Mouse (Mus musculus): ENCODE results near the gene Upb1. TPM values are rescaled to one million over a fixed set of nuclear protein-coding genes. Genes with fewer than 3 reads are reported as not detected.

The Upb1 gene
- polyA plus RNA-seq, 1 experiment from 2014 or later = 0.93 TPM

DNA sequence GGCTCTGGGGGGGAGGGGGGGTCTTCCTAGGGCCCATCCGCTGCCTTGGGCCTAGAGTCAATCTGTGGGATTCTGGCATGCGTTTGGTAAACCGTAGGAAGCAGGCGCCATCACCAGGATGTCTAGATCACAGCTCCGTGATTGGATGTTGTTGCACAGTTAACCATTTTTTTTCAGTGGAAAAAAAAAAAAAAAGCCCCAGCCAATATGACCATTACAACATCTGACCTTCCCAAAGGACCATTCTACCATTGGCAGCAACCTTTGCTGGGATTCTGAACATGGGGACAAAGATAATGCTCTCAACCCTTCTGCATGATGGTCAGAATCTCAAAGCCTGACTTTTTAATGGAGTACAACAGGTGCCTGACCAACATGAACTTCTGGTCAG, 29.2 kb downstream of the Upb1 start:
- Histone ChIP-seq H3K36me3 (ENCODE audit: control insufficient read depth, insufficient read depth, low read length) (no peaks in the 10 kb centered on the region), H3K4me1 (ENCODE audit: control insufficient read depth, insufficient read depth, low read length) (no peaks in the 10 kb centered on the region), H3K9me3 (ENCODE audit: control insufficient read depth, low read length) (no peaks in the 10 kb centered on the region), H3K27ac (ENCODE audit: low read depth, low read length) (no peak overlapping the region), H3K27me3 (ENCODE audit: control insufficient read depth, insufficient read depth, low read length) (no peaks in the 10 kb centered on the region), H3K9ac (ENCODE audit: low read depth, low read length) (no peak overlapping the region), H3K4me2 (replicated peaks; ENCODE audit: low read depth, low read length) (no peak overlapping the region), H3K4me3 (ENCODE audit: low read length) (no peak overlapping the region)
- WGBS = 93% methylated on average over 5 of the region's 5 CpGs
- no peak for ATAC-seq (ENCODE audit: low FRiP score, low TSS enrichment)

DNA sequence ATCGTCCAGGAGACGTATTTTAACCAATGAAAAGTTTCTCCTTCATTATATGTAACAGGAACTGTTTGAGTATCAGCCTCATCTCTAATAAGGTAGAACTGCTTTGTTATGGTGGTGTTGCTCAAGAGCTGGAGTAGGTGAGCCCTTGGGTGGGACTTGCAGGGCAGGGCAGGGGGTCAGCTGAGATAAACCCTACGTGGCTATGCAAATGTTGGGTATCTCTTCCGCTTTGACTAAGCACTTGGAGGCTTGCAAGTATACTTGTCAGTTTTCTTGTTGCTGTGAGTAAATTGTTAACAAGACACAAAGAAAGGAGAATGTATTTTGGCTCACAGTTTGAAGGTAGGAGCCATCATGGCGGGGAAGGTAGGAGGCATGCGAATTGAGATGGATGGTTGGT, 29.7 kb downstream of the Upb1 start:
- no peak overlapping the region for H3K27ac ChIP-seq (ENCODE audit: low read depth, low read length)
- no peak overlapping the region for H3K4me3 ChIP-seq (ENCODE audit: low read length)
- no peak overlapping the region for H3K9ac ChIP-seq (ENCODE audit: low read depth, low read length)
- H3K9me3 ChIP-seq (ENCODE audit: control insufficient read depth, low read length) = no peaks in the 10 kb centered on the region
- ATAC-seq (ENCODE audit: low FRiP score, low TSS enrichment) = no peak
- no peaks in the 10 kb centered on the region for H3K36me3 ChIP-seq (ENCODE audit: control insufficient read depth, insufficient read depth, low read length)
- 91% methylated on average over 6 of the region's 6 CpGs for WGBS
- no peaks in the 10 kb centered on the region for H3K27me3 ChIP-seq (ENCODE audit: control insufficient read depth, insufficient read depth, low read length)
- H3K4me2 ChIP-seq (replicated peaks; ENCODE audit: low read depth, low read length) = no peak overlapping the region
- no peaks in the 10 kb centered on the region for H3K4me1 ChIP-seq (ENCODE audit: control insufficient read depth, insufficient read depth, low read length)

DNA sequence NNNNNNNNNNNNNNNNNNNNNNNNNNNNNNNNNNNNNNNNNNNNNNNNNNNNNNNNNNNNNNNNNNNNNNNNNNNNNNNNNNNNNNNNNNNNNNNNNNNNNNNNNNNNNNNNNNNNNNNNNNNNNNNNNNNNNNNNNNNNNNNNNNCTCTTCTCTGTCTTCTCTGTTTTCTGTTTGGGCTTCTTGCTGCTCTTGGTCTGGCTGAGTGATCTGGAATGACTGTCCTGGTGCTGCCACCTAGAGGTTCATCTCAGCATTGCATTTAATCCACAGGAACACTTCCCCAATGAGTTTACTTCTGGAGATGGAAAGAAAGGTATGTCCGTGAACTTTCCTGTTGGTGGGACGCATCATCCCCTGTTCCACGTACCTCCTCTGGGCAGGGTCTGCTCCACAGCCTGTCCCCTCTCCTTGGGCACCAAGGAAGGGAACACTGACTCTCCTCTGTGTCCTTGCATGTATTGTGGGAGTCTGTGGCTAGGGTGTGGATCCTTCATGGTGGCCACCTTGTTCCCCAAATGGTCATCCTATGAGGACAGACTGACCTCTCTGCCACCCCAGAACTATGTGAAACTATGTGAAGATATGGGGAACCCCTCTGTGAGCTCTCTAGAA, 35.8 kb downstream of the Upb1 start:
- 12% methylated on average over 3 of the region's 3 CpGs for WGBS
- H3K36me3 ChIP-seq (ENCODE audit: control insufficient read depth, insufficient read depth, low read length) = no peaks in the 10 kb centered on the region
- H3K27me3 ChIP-seq (ENCODE audit: control insufficient read depth, insufficient read depth, low read length) = no peaks in the 10 kb centered on the region
- no peak overlapping the region for H3K27ac ChIP-seq (ENCODE audit: low read depth, low read length)
- H3K4me1 ChIP-seq (ENCODE audit: control insufficient read depth, insufficient read depth, low read length) = no peaks in the 10 kb centered on the region
- H3K4me3 ChIP-seq (ENCODE audit: low read length) = no peak overlapping the region
- ATAC-seq (ENCODE audit: low FRiP score, low TSS enrichment) = peak; percentile 70
- H3K9me3 ChIP-seq (ENCODE audit: control insufficient read depth, low read length) = no peaks in the 10 kb centered on the region
- H3K9ac ChIP-seq (ENCODE audit: low read depth, low read length) = no peak overlapping the region
- H3K4me2 ChIP-seq (replicated peaks; ENCODE audit: low read depth, low read length) = no peak overlapping the region

DNA sequence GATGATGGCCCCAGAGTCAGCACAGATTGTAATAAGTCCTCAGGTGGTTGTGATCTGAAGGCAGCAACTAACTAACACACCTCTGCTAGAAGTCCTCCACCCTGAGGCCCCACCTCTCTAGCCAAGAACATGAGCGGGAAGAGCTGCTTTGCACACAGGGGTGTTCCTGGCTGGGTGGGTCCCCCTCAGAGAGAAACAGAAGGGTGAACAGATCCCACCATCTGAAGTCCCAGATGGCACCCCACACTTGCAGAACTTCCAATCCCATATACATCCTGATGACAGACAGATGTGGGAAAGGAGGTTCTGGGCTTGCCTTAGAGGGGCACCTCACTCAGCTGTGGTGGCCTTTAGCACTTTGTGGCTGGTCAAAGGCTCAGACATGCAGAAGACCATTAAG, 36.4 kb downstream of the Upb1 start:
- H3K9ac ChIP-seq (ENCODE audit: low read depth, low read length) = no peak overlapping the region
- ATAC-seq (ENCODE audit: low FRiP score, low TSS enrichment) = no peak
- 90% methylated on average over 1 of the region's 1 CpGs for WGBS

DNA sequence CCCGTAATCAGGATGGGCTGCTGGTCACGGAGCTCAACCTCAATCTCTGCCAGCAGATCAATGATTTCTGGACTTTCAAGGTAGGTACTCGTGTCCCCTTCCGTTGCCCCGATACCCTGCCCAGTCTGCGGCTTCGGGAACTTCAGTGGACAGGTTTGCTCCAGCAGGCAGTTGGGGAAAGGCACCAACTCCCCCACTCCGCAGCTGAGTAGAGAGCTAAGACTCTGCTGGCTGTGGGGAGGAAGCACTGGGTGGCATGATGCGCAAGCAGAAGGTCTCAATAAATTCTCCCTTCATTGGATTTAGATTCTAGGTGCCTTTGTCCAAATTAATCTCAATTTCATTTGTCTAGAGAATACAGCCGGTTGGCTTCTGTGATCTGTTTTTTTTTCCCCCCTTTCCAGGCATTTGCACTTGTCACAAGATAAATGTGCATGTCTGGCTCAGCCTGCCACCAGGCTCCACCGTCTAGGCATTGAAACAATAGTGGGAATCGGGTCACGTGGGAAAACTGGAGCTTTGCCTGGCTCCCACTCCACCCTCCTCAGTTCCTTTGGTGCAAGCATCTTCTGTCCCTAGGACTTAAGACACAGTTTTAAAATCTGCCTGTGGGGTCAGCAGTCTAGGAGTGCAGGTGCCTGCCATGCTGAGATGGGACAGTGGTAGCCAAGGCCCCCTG, 37.4 kb downstream of the Upb1 start:
- ATAC-seq (ENCODE audit: low FRiP score, low TSS enrichment) = no peak
- Histone ChIP-seq H3K27me3 (ENCODE audit: control insufficient read depth, insufficient read depth, low read length) (no peaks in the 10 kb centered on the region), H3K4me1 (ENCODE audit: control insufficient read depth, insufficient read depth, low read length) (no peaks in the 10 kb centered on the region), H3K4me3 (ENCODE audit: low read length) (no peak overlapping the region), H3K9ac (ENCODE audit: low read depth, low read length) (no peak overlapping the region), H3K9me3 (ENCODE audit: control insufficient read depth, low read length) (no peaks in the 10 kb centered on the region), H3K36me3 (ENCODE audit: control insufficient read depth, insufficient read depth, low read length) (no peaks in the 10 kb centered on the region), H3K27ac (ENCODE audit: low read depth, low read length) (no peak overlapping the region), H3K4me2 (replicated peaks; ENCODE audit: low read depth, low read length) (no peak overlapping the region)
- WGBS = 56% methylated on average over 13 of the region's 13 CpGs

More for the DNA sequence above, 36.4 kb downstream of the Upb1 start:
- Histone ChIP-seq H3K4me2 (replicated peaks; ENCODE audit: low read depth, low read length) (no peak overlapping the region), H3K4me3 (ENCODE audit: low read length) (no peak overlapping the region), H3K36me3 (ENCODE audit: control insufficient read depth, insufficient read depth, low read length) (no peaks in the 10 kb centered on the region), H3K9me3 (ENCODE audit: control insufficient read depth, low read length) (no peaks in the 10 kb centered on the region), H3K27me3 (ENCODE audit: control insufficient read depth, insufficient read depth, low read length) (no peaks in the 10 kb centered on the region), H3K27ac (ENCODE audit: low read depth, low read length) (no peak overlapping the region), H3K4me1 (ENCODE audit: control insufficient read depth, insufficient read depth, low read length) (no peaks in the 10 kb centered on the region)

DNA sequence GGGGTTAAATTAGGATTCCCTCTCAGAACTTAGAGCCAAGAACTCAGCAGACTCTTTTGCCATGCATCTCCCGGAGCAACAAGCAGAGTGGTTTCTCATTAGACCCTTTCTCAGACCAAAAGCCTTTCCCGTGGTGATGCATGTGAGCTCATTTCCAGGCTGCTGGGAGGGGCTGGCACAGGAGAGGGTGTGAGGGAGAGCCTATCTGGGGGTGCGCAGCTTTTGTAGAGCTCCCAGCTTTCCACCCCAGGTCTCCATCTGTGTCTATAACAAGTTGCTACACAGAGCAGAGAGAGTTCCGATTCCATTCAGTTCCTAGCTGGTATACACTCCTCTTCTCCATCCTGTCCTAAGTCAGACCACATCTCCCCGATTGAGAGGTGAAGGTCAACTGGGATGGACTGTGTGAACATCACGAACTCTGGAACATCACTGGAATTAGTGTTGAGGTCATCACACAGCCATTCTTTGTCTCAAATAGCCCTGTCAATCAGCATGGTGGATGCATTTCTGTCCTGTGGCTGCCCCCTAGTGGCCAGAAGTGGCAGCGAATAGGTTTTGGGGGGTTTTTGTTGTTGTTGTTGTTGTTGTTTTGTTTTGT, 38.4 kb downstream of the Upb1 start:
- no peak for ATAC-seq (ENCODE audit: low FRiP score, low TSS enrichment)
- H3K9ac ChIP-seq (ENCODE audit: low read depth, low read length) = no peak overlapping the region
- 50% methylated on average over 7 of the region's 7 CpGs for WGBS

DNA sequence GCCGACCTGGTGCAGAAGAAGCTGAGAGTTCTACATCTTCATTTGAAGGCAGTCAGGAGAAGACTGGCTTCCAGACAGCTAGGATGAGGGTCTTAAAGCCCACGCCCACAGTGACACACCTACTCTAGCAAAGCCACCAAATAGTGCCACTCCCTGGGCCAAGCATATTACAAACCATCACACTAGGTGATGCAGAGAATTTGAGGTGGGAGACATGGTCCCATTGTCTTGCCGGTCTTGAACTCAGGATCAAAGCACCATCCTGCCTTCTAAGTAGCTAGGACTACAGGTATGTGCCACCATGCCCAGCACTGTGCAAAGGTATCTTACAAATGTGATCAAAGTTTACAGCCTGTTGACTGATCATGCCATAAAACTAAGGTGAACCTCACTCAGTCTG, 39.8 kb downstream of the Upb1 start:
- no peak for ATAC-seq (ENCODE audit: low FRiP score, low TSS enrichment)
- Histone ChIP-seq H3K9ac (ENCODE audit: low read depth, low read length) (no peak overlapping the region), H3K4me3 (ENCODE audit: low read length) (no peak overlapping the region), H3K27ac (ENCODE audit: low read depth, low read length) (no peak overlapping the region), H3K9me3 (ENCODE audit: control insufficient read depth, low read length) (no peaks in the 10 kb centered on the region), H3K36me3 (ENCODE audit: control insufficient read depth, insufficient read depth, low read length) (no peaks in the 10 kb centered on the region), H3K27me3 (ENCODE audit: control insufficient read depth, insufficient read depth, low read length) (no peaks in the 10 kb centered on the region), H3K4me1 (ENCODE audit: control insufficient read depth, insufficient read depth, low read length) (peaks cover 13% of the 10 kb centered on the region; the same call in 1 of the 2 replicates), H3K4me2 (replicated peaks; ENCODE audit: low read depth, low read length) (no peak overlapping the region)
- WGBS = 91% methylated on average over 3 of the region's 3 CpGs

More for the DNA sequence above, 38.4 kb downstream of the Upb1 start:
- Histone ChIP-seq H3K4me1 (ENCODE audit: control insufficient read depth, insufficient read depth, low read length) (0 out of 2 replicates have a peak, but pooled peaks cover 4% of the 10 kb centered on the region), H3K4me3 (ENCODE audit: low read length) (no peak overlapping the region), H3K4me2 (replicated peaks; ENCODE audit: low read depth, low read length) (no peak overlapping the region), H3K36me3 (ENCODE audit: control insufficient read depth, insufficient read depth, low read length) (no peaks in the 10 kb centered on the region), H3K27ac (ENCODE audit: low read depth, low read length) (no peak overlapping the region), H3K27me3 (ENCODE audit: control insufficient read depth, insufficient read depth, low read length) (no peaks in the 10 kb centered on the region), H3K9me3 (ENCODE audit: control insufficient read depth, low read length) (no peaks in the 10 kb centered on the region)

DNA sequence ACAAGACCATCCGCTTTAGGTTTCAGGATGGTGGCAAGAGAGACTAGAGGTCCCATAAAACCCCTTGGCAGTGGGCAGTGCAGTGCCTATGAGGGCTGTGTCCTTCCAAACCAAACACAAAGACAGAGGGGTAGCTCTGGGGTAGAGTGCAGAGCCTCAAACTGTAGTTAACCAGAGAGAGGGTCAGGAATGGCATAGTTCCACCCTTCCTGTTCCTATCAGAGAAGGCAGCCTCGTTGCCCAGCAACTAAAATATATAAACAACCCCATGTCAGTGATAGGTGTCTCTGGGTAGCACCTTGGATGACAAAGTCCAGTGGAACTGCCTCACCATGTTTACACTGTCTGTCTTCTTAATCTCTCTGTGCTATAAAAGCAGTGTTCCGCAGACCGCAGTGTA, 40.9 kb downstream of the Upb1 start:
- H3K9ac ChIP-seq (ENCODE audit: low read depth, low read length) = no peak overlapping the region
- 87% methylated on average over 4 of the region's 4 CpGs for WGBS

DNA sequence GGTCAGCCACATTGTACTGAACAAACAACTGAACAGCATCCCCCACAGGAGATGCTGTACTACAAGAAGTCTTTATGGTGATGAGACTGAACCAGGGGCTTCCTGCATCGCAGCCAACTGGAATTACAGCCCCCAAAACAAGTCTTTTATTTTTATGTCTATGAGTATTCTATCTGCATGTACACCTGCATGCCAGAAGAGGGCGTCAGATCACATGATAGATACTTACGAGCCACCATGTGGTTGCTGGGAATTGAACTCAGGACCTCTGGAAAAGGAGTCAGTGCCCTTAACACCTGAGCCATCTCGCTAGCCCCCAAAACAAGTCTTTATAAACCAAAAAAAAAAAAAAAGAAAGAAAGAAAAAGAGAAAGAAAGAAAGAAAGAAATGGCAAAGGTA, 42.1 kb downstream of the Upb1 start:
- ATAC-seq (ENCODE audit: low FRiP score, low TSS enrichment) = no peak
- Histone ChIP-seq H3K27ac (ENCODE audit: low read depth, low read length) (no peak overlapping the region), H3K4me3 (ENCODE audit: low read length) (no peak overlapping the region), H3K4me1 (ENCODE audit: control insufficient read depth, insufficient read depth, low read length) (peaks cover 15% of the 10 kb centered on the region; the same call in 1 of the 2 replicates), H3K36me3 (ENCODE audit: control insufficient read depth, insufficient read depth, low read length) (no peaks in the 10 kb centered on the region), H3K9me3 (ENCODE audit: control insufficient read depth, low read length) (no peaks in the 10 kb centered on the region), H3K27me3 (ENCODE audit: control insufficient read depth, insufficient read depth, low read length) (no peaks in the 10 kb centered on the region), H3K4me2 (replicated peaks; ENCODE audit: low read depth, low read length) (no peak overlapping the region), H3K9ac (ENCODE audit: low read depth, low read length) (no peak overlapping the region)
- 82% methylated on average over 4 of the region's 4 CpGs for WGBS

More for the DNA sequence above, 40.9 kb downstream of the Upb1 start:
- H3K4me3 ChIP-seq (ENCODE audit: low read length) = no peak overlapping the region
- no peaks in the 10 kb centered on the region for H3K9me3 ChIP-seq (ENCODE audit: control insufficient read depth, low read length)
- H3K27me3 ChIP-seq (ENCODE audit: control insufficient read depth, insufficient read depth, low read length) = no peaks in the 10 kb centered on the region
- peaks cover 13% of the 10 kb centered on the region; the same call in 1 of the 2 replicates for H3K4me1 ChIP-seq (ENCODE audit: control insufficient read depth, insufficient read depth, low read length)
- H3K4me2 ChIP-seq (replicated peaks; ENCODE audit: low read depth, low read length) = no peak overlapping the region
- H3K27ac ChIP-seq (ENCODE audit: low read depth, low read length) = no peak overlapping the region
- H3K36me3 ChIP-seq (ENCODE audit: control insufficient read depth, insufficient read depth, low read length) = no peaks in the 10 kb centered on the region
- ATAC-seq (ENCODE audit: low FRiP score, low TSS enrichment) = no peak
